Mouse (Mus musculus): ENCODE results near the gene Cnn1. TPM values are rescaled to one million over a fixed set of nuclear protein-coding genes. Genes with fewer than 3 reads are reported as not detected.

Gene Cnn1
- total and polyA plus RNA-seq, 3 experiments: 0.06 to 0.19 TPM; not detected in 1

DNA sequence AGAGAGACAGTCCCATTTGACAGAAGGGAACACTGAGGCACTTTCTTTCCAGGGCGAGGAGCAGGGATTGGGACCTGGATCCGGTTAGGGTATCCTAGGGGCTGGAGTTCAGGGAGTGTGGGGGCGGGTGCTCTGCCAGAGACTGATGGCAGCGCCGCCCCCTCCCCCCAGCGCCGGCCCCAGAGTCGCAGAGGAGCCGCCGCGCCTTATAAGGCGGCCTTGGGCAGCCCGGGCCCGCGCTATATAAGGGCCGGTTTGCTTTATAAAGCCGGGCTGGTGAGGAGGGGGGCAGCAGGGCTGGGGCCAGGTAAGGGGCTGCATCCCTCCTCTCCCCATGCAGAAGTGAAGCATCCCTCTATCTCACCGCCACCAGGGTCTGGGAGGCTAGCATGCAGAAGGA lies 906 bp downstream of the Cnn1 start:
- H3K27me3 ChIP-seq (ENCODE audit: control insufficient read depth in 1 of 2, insufficient read depth in 2 of 2, low read length in 2 of 2): no peaks in the 10 kb centered on the region; a peak in 1 of 4 replicates
- peaks cover 0 to 5% of the 10 kb centered on the region in 2 experiments; a peak in 2 of 4 replicates for H3K4me1 ChIP-seq (ENCODE audit: control insufficient read depth in 1 of 2, insufficient read depth in 2 of 2, low read length in 2 of 2)
- no peak overlapping the region for H3K4me3 ChIP-seq (ENCODE audit: control insufficient read depth in 1 of 2, insufficient read depth in 1 of 2, low read depth in 2 of 2, low read length in 2 of 2)
- H3K9ac ChIP-seq (ENCODE audit: control insufficient read depth, low read depth, low read length, poor library complexity, severe bottlenecking): no peak overlapping the region
- DNase-seq (ENCODE audit: low read depth, low spot score): no peak
- TF ChIP-seq TCF12 (IDR thresholded peaks at IDR 0.05; ENCODE audit: low read depth, low read length) (no peak), SIN3A (IDR thresholded peaks at IDR 0.05; ENCODE audit: low read length) (no peak), EP300 (IDR thresholded peaks at IDR 0.05; ENCODE audit: low read depth in 1 of 2, low read length in 2 of 2) (no peak), BHLHE40 (IDR thresholded peaks at IDR 0.05; ENCODE audit: borderline replicate concordance, low read depth, low read length) (no peak), RAD21 (IDR thresholded peaks at IDR 0.05; ENCODE audit: low read depth, low read length) (no peak), POLR2A (IDR thresholded peaks at IDR 0.05; ENCODE audit: control insufficient read depth in 1 of 2, insufficient read depth in 1 of 2, low read depth in 1 of 2, low read length in 2 of 2, poor library complexity in 1 of 2) (no peak), USF2 (IDR thresholded peaks at IDR 0.05; ENCODE audit: borderline replicate concordance in 1 of 2, insufficient read depth in 1 of 2, low read depth in 1 of 2, low read length in 2 of 2) (no peak), RCOR1 (IDR thresholded peaks at IDR 0.05; ENCODE audit: low read depth, low read length) (no peak), ZMIZ1 (IDR thresholded peaks at IDR 0.05; ENCODE audit: low read depth, low read length) (no peak), KAT2A (conservative IDR thresholded peaks at IDR 0.05; ENCODE audit: low read depth, low read length) (no peak), TAL1 (IDR thresholded peaks at IDR 0.05; ENCODE audit: low read length) (no peak)
- H3K79me2 ChIP-seq (ENCODE audit: control insufficient read depth, insufficient read depth, low read length, poor library complexity): no peaks in the 10 kb centered on the region
- H3K27ac ChIP-seq (ENCODE audit: control insufficient read depth, low read depth, low read length): no peak overlapping the region
- peaks cover 0 to 2% of the 10 kb centered on the region in 2 experiments; a peak in 1 of 4 replicates for H3K36me3 ChIP-seq (ENCODE audit: control insufficient read depth in 1 of 2, insufficient read depth in 2 of 2, low read length in 2 of 2)
- H3K9me3 ChIP-seq (replicated peaks; ENCODE audit: insufficient read depth, low read length): no peaks in the 10 kb centered on the region

DNA sequence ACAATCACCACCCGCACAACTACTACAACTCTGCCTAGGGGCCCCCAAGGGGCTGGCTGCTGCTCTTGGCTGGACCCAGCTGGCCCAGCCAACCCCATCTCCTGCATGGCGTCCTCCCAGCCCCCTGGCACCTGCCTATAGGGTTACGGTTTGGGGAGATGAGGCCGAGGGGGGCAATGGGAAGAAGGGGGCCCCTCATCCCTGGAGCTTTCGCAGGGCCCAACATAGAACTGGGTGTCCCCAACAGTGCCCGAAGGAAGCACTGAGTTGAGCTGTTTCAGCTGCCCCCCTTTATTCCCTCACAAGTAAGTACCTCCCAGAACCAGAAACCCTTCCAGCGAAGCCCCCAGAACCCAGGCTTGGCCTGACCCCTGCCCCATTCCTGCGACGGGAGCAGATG lies 9.2 kb downstream of the Cnn1 start:
- no peak overlapping the region for H3K27ac ChIP-seq (ENCODE audit: control insufficient read depth, low read depth, low read length)
- no peaks in the 10 kb centered on the region for H3K79me2 ChIP-seq (ENCODE audit: control insufficient read depth, insufficient read depth, low read length, poor library complexity)
- H3K9me3 ChIP-seq (replicated peaks; ENCODE audit: insufficient read depth, low read length): no peaks in the 10 kb centered on the region
- no peak overlapping the region for H3K9ac ChIP-seq (ENCODE audit: control insufficient read depth, low read depth, low read length, poor library complexity, severe bottlenecking)
- H3K27me3 ChIP-seq (ENCODE audit: control insufficient read depth in 1 of 2, insufficient read depth in 2 of 2, low read length in 2 of 2): no peaks in the 10 kb centered on the region
- peaks cover 0 to 5% of the 10 kb centered on the region in 2 experiments; a peak in 2 of 4 replicates for H3K36me3 ChIP-seq (ENCODE audit: control insufficient read depth in 1 of 2, insufficient read depth in 2 of 2, low read length in 2 of 2)
- no peaks in the 10 kb centered on the region for H3K4me1 ChIP-seq (ENCODE audit: control insufficient read depth in 1 of 2, insufficient read depth in 2 of 2, low read length in 2 of 2)
- TF ChIP-seq SMC3 (IDR thresholded peaks at IDR 0.05; ENCODE audit: low read depth, low read length) (no peak), RCOR1 (IDR thresholded peaks at IDR 0.05; ENCODE audit: low read depth, low read length) (no peak), TAL1 (IDR thresholded peaks at IDR 0.05; ENCODE audit: low read length) (no peak), POLR2A (IDR thresholded peaks at IDR 0.05; ENCODE audit: control insufficient read depth in 1 of 2, insufficient read depth in 1 of 2, low read depth in 1 of 2, low read length in 2 of 2, poor library complexity in 1 of 2) (no peak), RAD21 (IDR thresholded peaks at IDR 0.05; ENCODE audit: low read depth, low read length) (no peak), MYB (IDR thresholded peaks at IDR 0.05; ENCODE audit: low read depth, low read length) (no peak), EP300 (IDR thresholded peaks at IDR 0.05; ENCODE audit: low read depth in 1 of 2, low read length in 2 of 2) (no peak)
- no peak overlapping the region for H3K4me3 ChIP-seq (ENCODE audit: control insufficient read depth in 1 of 2, insufficient read depth in 1 of 2, low read depth in 2 of 2, low read length in 2 of 2)
- no peak for DNase-seq (ENCODE audit: low read depth, low spot score)

DNA sequence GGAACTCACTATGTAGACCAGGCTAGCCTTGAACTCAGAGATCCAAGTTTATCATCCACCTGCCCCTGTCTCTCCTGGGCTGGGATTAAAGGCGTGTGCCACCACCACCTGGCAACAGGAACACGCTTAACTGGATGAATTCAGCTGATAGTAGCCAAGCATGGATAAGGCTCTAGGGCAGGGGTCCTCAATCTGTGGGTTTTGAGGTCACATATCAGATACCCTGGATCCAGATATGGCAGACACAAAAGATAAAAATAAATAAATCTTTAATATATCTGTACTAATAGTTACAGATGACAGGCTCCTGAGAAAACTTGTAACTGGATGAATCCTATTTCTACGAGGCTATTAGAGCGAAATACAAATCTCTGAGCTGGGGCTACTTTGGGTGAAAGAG lies 16.6 kb downstream of the Cnn1 start:
- peaks cover 0 to 26% of the 10 kb centered on the region in 2 experiments; a peak in 3 of 4 replicates for H3K4me1 ChIP-seq (ENCODE audit: control insufficient read depth in 1 of 2, insufficient read depth in 2 of 2, low read length in 2 of 2)
- no peak for DNase-seq (ENCODE audit: low read depth, low spot score)
- H3K9ac ChIP-seq (ENCODE audit: control insufficient read depth, low read depth, low read length, poor library complexity, severe bottlenecking): peak overlapping the region; percentile 76
- H3K4me3 ChIP-seq (ENCODE audit: control insufficient read depth in 1 of 2, insufficient read depth in 1 of 2, low read depth in 2 of 2, low read length in 2 of 2): peak overlapping the region in 1 of 2 experiments; percentile 70; a peak in 1 of 4 replicates
- TF ChIP-seq RCOR1 (IDR thresholded peaks at IDR 0.05; ENCODE audit: low read depth, low read length) (peak; percentile 68), GATA1 (IDR thresholded peaks at IDR 0.05; ENCODE audit: low read depth, low read length) (peak; percentile 52), POLR2A (IDR thresholded peaks at IDR 0.05; ENCODE audit: control insufficient read depth in 1 of 2, insufficient read depth in 1 of 2, low read depth in 1 of 2, low read length in 2 of 2, poor library complexity in 1 of 2) (no peak)
- H3K27ac ChIP-seq (ENCODE audit: control insufficient read depth, low read depth, low read length): no peak overlapping the region
- peaks cover 13% of the 10 kb centered on the region for H3K79me2 ChIP-seq (ENCODE audit: control insufficient read depth, insufficient read depth, low read length, poor library complexity)
- peaks cover 5 to 12% of the 10 kb centered on the region in 2 experiments for H3K36me3 ChIP-seq (ENCODE audit: control insufficient read depth in 1 of 2, insufficient read depth in 2 of 2, low read length in 2 of 2)
- no peaks in the 10 kb centered on the region for H3K27me3 ChIP-seq (ENCODE audit: control insufficient read depth in 1 of 2, insufficient read depth in 2 of 2, low read length in 2 of 2)
- no peaks in the 10 kb centered on the region for H3K9me3 ChIP-seq (replicated peaks; ENCODE audit: insufficient read depth, low read length)
